Mouse (Mus musculus): Measurements from ENCODE around the gene Arid2.
"Not testable (repeated sequence)": the region's sequence is repeated elsewhere in the genome, so short reads cannot be mapped to it uniquely, and the experiment has no call there.

The Arid2 gene

GRCm38 (mm10) chr15:96434202-96434601 lies 146.9 kb downstream of the Arid2 start:
- DNase-seq = no peak

- DNase-seq = not testable (repeated sequence)
Observed at GRCm38 (mm10) chr15:96441480-96441879, 154.2 kb downstream of the Arid2 start.

DNA sequence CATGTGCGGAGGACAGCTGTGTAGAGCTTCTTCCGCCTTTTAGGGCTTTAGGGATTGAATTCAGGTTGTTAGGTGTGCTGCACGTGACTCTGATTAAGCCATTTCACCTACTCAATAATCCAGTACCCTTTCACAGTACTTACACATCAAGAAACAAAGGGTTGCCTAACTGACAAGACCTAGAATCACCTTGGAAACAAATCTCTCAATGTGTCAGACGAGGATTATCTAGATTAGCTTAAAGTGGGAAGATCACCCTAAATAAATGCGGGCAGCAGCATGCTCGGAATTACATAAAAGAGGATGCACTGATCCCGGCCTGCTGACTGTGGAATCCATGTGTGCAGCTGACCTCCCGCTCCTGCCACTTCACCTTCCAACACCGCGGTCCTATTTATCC lies 159.5 kb downstream of the Arid2 start:
- no peak for DNase-seq

- DNase-seq = no peak
Observed at GRCm38 (mm10) chr15:96448656-96449299, 161.5 kb downstream of the Arid2 start.

GRCm38 (mm10) chr15:96453346-96453745 lies 166.0 kb downstream of the Arid2 start:
- DNase-seq = no peak
